Mouse (Mus musculus) hindbrain, embryonic 16.5 days (tissue): ENCODE measurements around the gene Use1. TPM values are rescaled to one million over a fixed set of nuclear protein-coding genes. Genes with fewer than 3 reads are reported as not detected.

Experiments used
- ATAC-seq: fragments of 200-750 bp; cut with Nextera tagmentation; 2 replicates; pipeline ENCODE4 v1.8.0; 2017; ENCODE audit warnings: moderate TSS enrichment, moderate library complexity
- H3K27ac ChIP-seq: fragments of 300-500 bp; sonication (generic); 2 replicates; pipeline ENCODE4 v1.5.1; 2014; ENCODE audit warnings: low read depth, mild to moderate bottlenecking, control low read depth, low read length, moderate library complexity
- H3K27me3 ChIP-seq: fragments of 300-500 bp; sonication (generic); replicated peaks from 2 replicates; pipeline ENCODE4 v1.6.1; 2014; ENCODE audit warnings: low read length; ENCODE audit not compliant: control insufficient read depth, insufficient read depth
- H3K36me3 ChIP-seq: fragments of 300-500 bp; sonication (generic); 2 replicates; pipeline ENCODE4 v1.6.1; 2014; ENCODE audit warnings: mild to moderate bottlenecking, low read length, moderate library complexity, mixed read lengths; ENCODE audit not compliant: control insufficient read depth, insufficient read depth
- H3K4me1 ChIP-seq: fragments of 300-500 bp; sonication (generic); 2 replicates; pipeline ENCODE4 v1.6.1; 2014; ENCODE audit warnings: low read depth, low read length; ENCODE audit not compliant: control insufficient read depth, insufficient read depth
- H3K4me2 ChIP-seq: fragments of 300-500 bp; sonication (generic); 2 replicates; pipeline ENCODE4 v1.6.1; 2014; ENCODE audit warnings: mild to moderate bottlenecking, low read length, control low read depth, moderate library complexity
- H3K4me3 ChIP-seq: fragments of 300-500 bp; sonication (generic); 2 replicates; pipeline ENCODE4 v1.5.1; 2014; ENCODE audit warnings: mild to moderate bottlenecking, low read length, control low read depth, moderate library complexity
- H3K9ac ChIP-seq: fragments of 300-500 bp; sonication (generic); 2 replicates; pipeline ENCODE4 v1.6.1; 2014; ENCODE audit warnings: low read depth, mild to moderate bottlenecking, control low read depth, low read length, moderate library complexity
- H3K9me3 ChIP-seq: fragments of 300-500 bp; sonication (generic); 2 replicates; pipeline ENCODE4 v1.6.1; 2014; ENCODE audit warnings: mild to moderate bottlenecking, low read length, moderate library complexity; ENCODE audit not compliant: control insufficient read depth
- WGBS: fragments of 180-500 bp; shearing (Covaris S2); extraction: QIAGEN DNeasy Blood & Tissue Kit; methylation state at CpG from one replicate; pipeline ENCODE4 v1.1.7; 2014; 5-methylcytosine and 5-hydroxymethylcytosine counted together
- polyA plus RNA-seq: library from polyadenylated mRNA; unstranded; fragments of >200 nt; fragmentation: Nextera tagmentation; extraction: Ambion mirVana; gene quantifications from 2 replicates; pipeline ENCODE4 v1.2.1, GENCODE M21; 2015

Use1 gene
- polyA plus RNA-seq, 1 experiment from 2014 or later: 120 TPM

DNA sequence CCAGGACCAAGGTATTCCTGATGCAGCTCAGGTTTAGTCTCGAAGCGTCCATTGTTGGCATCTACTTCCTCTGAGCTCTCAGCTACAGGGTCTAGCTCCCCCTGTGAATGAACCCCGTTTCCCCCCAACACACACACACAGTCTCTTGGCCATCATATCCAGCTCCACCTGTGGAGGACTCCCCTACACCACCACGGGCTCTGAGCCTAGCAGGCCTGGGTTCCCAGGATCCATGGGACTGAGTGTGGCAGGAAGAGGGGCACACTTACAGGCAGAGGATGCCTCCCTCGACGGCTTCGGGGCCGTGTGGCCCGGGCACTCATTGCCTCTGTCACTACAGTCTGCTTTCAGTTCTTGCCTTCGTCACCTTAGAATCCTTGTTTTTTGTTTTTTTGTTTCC lies 28.4 kb downstream of the Use1 start:
- Histone ChIP-seq H3K36me3 (peaks cover 7% of the 10 kb centered on the region; the same call in 1 of the 2 replicates), H3K9me3 (no peaks in the 10 kb centered on the region), H3K27ac (no peak overlapping the region), H3K4me1 (peaks cover 12% of the 10 kb centered on the region), H3K9ac (no peak overlapping the region), H3K4me2 (peak overlapping the region; percentile 11; the same call in 1 of the 2 replicates), H3K27me3 (no peaks in the 10 kb centered on the region), H3K4me3 (no peak overlapping the region; the same call in 1 of the 2 replicates)
- 77% methylated on average over 10 of the region's 10 CpGs for WGBS
- ATAC-seq: no peak

DNA sequence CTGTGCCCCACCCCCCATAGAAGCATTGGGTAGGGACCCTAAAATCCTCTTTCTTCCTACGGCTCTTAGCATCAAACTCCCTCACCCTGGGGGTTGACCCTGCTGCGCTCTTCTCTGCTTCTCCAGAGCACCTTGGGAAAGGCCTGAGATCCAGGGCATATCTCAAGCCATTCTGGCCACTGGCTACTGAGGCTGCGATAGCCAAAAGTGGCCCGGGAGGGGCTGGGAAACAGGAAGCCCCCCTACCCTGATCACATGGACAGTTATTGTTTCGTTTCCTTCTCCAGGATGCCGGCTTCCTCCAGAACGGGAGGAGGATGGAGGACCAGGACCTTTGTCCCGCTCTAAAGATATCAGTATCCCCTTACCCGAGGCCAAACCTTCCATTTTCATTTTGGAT lies 29.0 kb downstream of the Use1 start, which contains the start of gene Ushbp1:
TSS of gene Ushbp1 (minus strand) at position 174 of the 400 bp plus-strand sequence.
- H3K4me2 ChIP-seq: peak within 1 kb of the TSS; percentile 60
- peaks cover 12% of the 10 kb centered on the region for H3K4me1 ChIP-seq
- no peak for ATAC-seq
- H3K27ac ChIP-seq: peak within 1 kb of the TSS; percentile 72
- peaks cover 7% of the 10 kb centered on the region; the same call in 1 of the 2 replicates for H3K36me3 ChIP-seq
- H3K9ac ChIP-seq: peak within 1 kb of the TSS; percentile 35
- no peaks in the 10 kb centered on the region for H3K27me3 ChIP-seq
- H3K4me3 ChIP-seq: peak within 1 kb of the TSS; percentile 80
- no peaks in the 10 kb centered on the region for H3K9me3 ChIP-seq
- 85% methylated on average over 9 of the region's 9 CpGs for WGBS

DNA sequence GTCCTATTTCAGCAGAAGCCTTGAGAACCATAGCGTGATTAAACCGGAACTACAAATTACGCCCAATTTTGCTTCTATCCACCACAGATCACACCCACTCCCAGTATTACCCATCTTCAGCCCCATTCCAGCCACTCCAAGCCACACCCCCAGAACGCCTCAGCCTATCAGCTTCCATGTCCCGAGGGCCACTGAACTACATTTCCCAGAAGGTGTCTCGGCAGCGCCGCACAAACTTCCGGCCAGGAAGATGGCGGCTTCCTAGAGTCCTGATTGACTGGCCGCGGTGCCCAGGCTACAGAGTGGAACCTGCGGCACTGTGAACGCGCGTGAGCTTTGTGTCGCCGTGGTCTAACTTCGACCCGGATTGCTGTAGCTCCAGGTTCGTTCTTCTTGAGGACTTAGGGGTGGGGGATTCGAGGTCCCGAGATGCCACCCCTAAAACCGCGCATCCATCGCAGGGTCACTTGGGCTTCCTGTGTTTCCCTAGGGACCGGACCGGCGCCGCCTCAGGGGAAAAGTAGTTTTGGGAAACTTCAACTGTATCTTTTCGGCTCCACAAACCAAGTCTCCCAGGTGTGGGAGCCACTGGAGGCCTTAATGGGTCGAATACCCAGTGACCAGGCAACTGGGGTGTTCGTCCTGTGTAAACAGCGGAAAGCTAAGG lies 30.1 kb downstream of the Use1 start, which contains the start of gene Babam1:
TSS of gene Babam1 (plus strand) at position 223 of the 667 bp plus-strand sequence.
- Histone ChIP-seq H3K4me3 (peak within 1 kb of the TSS; percentile 80), H3K9ac (peak within 1 kb of the TSS; percentile 85), H3K9me3 (no peaks in the 10 kb centered on the region), H3K27ac (peak within 1 kb of the TSS; percentile 72), H3K4me1 (peaks cover 12% of the 10 kb centered on the region), H3K36me3 (peaks cover 7% of the 10 kb centered on the region; the same call in 1 of the 2 replicates), H3K4me2 (peak within 1 kb of the TSS; percentile 97), H3K27me3 (no peaks in the 10 kb centered on the region)
- under 1% methylated on average over 34 of the region's 34 CpGs for WGBS
- peak; percentile 98 for ATAC-seq

DNA sequence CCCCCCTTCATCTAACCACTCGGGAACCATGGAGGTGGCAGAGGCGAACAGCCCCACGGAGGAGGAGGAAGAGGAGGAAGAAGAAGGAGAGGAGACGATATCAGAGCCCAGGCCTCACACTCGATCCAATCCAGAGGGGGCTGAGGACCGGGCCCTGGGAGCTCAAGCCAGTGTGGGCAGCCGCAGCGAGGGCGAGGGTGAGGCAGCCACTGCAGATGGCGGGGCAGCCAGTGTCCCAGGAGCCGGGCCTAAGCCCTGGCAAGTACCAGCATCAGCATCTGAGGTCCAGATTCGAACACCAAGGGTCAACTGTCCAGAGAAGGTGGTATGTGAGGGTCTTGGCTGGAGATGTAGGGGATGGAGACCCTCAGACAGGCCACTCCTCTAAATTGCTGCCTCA lies 31.1 kb downstream of the Use1 start:
- Histone ChIP-seq H3K36me3 (peaks cover 7% of the 10 kb centered on the region; the same call in 1 of the 2 replicates), H3K4me3 (peak overlapping the region; percentile 80), H3K27me3 (no peaks in the 10 kb centered on the region), H3K4me2 (peak overlapping the region; percentile 97), H3K9ac (no peak overlapping the region), H3K27ac (no peak overlapping the region), H3K9me3 (no peaks in the 10 kb centered on the region), H3K4me1 (peaks cover 12% of the 10 kb centered on the region)
- 86% methylated on average over 12 of the region's 12 CpGs for WGBS
- no peak for ATAC-seq

DNA sequence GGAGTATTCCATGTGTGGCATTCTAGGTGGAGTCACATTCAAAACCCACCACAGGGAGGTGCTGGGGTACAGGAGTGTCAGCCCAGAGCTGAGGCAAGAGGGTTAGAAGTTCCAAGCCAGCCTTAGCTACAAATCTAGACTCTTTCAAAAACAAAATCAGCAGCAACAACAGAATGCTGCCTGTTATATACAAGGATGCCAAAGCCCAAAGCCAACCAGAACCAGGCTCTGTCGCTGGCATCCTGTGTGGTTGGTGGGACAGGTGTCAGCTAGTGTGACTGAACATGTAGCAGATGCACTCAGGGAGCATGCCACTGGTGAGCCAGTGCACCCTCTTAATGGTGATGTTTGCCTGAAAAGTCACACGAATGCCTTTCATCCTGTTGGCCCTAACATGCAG lies 34.2 kb downstream of the Use1 start:
- WGBS: 93% methylated on average over 2 of the region's 2 CpGs

DNA sequence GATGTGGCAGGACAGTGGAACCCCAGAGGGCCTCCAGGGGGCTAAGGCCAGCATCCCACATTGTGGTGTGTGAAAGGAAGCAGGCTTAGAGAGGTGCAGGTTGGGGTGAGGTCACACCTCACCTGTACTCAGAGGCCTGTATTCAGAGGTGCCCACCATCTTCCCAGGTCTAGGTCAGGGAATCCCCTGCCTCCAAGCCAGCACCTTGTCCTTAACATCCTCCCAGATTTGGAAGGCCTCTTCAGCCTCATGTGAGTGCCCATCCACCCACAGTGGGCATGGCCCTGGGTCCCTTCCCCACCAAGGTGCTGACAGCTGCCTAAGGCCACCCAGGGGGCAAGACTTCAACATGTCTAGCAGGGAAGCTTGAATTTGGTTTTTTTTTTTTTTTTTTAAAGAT lies 34.8 kb downstream of the Use1 start:
- no peak for ATAC-seq
- no peak overlapping the region for H3K4me2 ChIP-seq

More for the DNA sequence above, 34.2 kb downstream of the Use1 start:
- H3K4me3 ChIP-seq: no peak overlapping the region
- peaks cover 12% of the 10 kb centered on the region for H3K4me1 ChIP-seq
- ATAC-seq: no peak
- peaks cover 7% of the 10 kb centered on the region; the same call in 1 of the 2 replicates for H3K36me3 ChIP-seq
- no peak overlapping the region for H3K4me2 ChIP-seq
- no peaks in the 10 kb centered on the region for H3K27me3 ChIP-seq
- H3K27ac ChIP-seq: no peak overlapping the region
- no peaks in the 10 kb centered on the region for H3K9me3 ChIP-seq
- no peak overlapping the region for H3K9ac ChIP-seq

DNA sequence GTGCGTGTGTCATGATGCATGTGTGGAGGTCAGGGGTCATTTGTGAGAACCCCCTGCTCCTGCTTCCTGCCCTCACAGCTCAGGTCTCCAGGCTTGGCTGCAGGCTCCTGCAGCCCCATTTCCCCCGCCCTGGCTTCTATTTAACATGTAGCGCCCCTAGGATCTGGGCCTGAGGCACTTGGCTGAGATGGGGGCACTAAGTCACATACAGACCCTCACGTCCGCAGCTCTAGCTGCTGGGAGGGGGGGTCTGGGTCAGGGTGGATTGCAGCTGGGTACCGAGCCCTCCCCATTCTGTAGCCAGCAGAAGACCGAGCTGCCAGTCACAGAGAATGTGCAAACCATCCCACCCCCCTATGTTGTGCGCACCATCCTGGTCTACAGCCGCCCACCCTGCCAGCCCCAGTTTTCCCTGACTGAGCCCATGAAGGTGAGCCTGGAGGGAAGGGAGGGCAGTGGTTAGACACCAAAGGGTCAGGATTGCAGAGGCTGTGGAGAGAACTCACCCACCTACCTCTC lies 35.9 kb downstream of the Use1 start:
- no peak overlapping the region for H3K4me3 ChIP-seq

More for the DNA sequence above, 34.8 kb downstream of the Use1 start:
- Histone ChIP-seq H3K9ac (no peak overlapping the region), H3K27ac (no peak overlapping the region), H3K9me3 (no peaks in the 10 kb centered on the region), H3K36me3 (peaks cover 7% of the 10 kb centered on the region; the same call in 1 of the 2 replicates), H3K4me3 (no peak overlapping the region), H3K4me1 (peaks cover 14% of the 10 kb centered on the region), H3K27me3 (no peaks in the 10 kb centered on the region)

DNA sequence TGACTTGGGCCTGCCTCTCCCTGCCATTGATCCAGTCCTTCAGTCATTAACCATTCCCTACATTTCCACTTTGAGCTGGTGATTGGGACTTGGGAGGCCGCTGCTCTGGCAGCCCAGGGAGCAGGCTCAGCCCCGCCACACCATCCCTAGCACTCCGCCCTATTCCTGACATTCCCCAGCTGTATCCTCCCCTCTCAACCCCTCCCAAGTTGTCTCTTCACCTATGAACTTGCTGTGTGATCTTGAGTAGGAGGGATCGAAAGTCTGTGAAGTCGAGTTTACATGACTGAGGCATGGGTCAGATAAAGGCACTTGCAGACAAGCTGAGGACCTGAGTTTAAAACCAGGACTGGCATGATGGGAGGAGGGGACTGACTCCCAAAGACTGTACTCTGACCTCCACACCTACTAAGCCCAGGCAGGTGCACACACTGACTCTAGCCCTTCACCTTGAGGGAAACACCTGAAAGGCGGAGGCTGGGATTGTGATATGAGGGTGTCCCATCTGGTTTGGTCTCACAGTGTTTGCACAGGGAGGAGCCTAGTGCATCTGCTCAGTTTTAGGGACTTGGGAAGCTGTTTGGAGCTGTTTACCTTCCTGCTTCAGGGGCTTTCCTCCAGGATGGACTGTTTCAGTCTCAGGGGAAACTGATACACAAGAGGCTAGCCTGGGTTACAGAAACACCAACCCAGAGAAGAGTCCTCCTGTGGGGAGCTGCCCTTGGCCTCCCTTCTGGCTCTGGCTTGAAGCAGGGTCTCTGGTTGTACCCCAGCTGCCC lies 36.6 kb downstream of the Use1 start:
- 90% methylated on average over 6 of the region's 6 CpGs for WGBS
- Histone ChIP-seq H3K36me3 (peaks cover 5% of the 10 kb centered on the region; the same call in 1 of the 2 replicates), H3K9ac (no peak overlapping the region), H3K27me3 (no peaks in the 10 kb centered on the region), H3K27ac (no peak overlapping the region), H3K4me1 (peaks cover 10% of the 10 kb centered on the region), H3K9me3 (no peaks in the 10 kb centered on the region), H3K4me2 (no peak overlapping the region), H3K4me3 (no peak overlapping the region)
- no peak for ATAC-seq

More for the DNA sequence above, 35.9 kb downstream of the Use1 start:
- Histone ChIP-seq H3K27ac (no peak overlapping the region), H3K4me2 (no peak overlapping the region), H3K9ac (no peak overlapping the region), H3K36me3 (peaks cover 7% of the 10 kb centered on the region; the same call in 1 of the 2 replicates), H3K4me1 (peaks cover 14% of the 10 kb centered on the region), H3K27me3 (no peaks in the 10 kb centered on the region), H3K9me3 (no peaks in the 10 kb centered on the region)
- no peak for ATAC-seq
- 90% methylated on average over 9 of the region's 9 CpGs for WGBS

DNA sequence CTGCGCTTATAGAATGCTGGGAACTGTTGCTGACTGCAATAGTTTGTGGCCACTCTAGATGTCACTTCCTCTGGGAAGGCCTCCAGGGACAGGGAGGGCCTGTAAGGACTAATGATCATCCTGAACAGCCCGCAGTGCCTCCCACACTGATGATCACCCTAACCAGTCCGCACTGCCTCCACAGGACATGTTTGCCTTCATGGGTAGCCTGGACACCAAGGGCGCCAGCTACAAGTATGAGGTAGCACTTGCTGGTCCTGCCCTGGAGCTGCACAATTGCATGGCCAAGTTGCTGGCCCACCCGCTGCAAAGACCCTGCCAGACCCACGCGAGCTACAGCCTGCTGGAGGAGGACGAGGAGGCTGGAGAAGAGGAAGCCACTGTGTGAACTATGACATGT lies 37.4 kb downstream of the Use1 start:
- peaks cover 10% of the 10 kb centered on the region for H3K4me1 ChIP-seq
- no peak overlapping the region for H3K9ac ChIP-seq
- H3K27me3 ChIP-seq: no peaks in the 10 kb centered on the region
- ATAC-seq: no peak
- H3K4me2 ChIP-seq: no peak overlapping the region
- no peaks in the 10 kb centered on the region for H3K9me3 ChIP-seq
- H3K36me3 ChIP-seq: no peaks in the 10 kb centered on the region
- H3K27ac ChIP-seq: no peak overlapping the region
- 93% methylated on average over 8 of the region's 8 CpGs for WGBS
- H3K4me3 ChIP-seq: no peak overlapping the region
